Mouse (Mus musculus) G1E (cell line): ENCODE data around the gene Nckap5.

Source experiments
- CTCF ChIP-seq: IDR thresholded peaks from 2 replicates; pipeline ENCODE4 v1.5.1; 2012; ENCODE audit warnings: low read depth, low read length, inconsistent platforms, mixed read lengths
- GATA1 ChIP-seq: IDR thresholded peaks from 2 replicates; pipeline ENCODE4 v1.6.1; 2012; ENCODE audit warnings: borderline replicate concordance, low read length, inconsistent platforms, mixed read lengths
- GATA2 ChIP-seq: IDR thresholded peaks from 2 replicates; pipeline ENCODE4 v1.6.1; 2012; ENCODE audit warnings: low read depth, low read length, inconsistent platforms, borderline replicate concordance
- POLR2AphosphoS5 ChIP-seq: IDR thresholded peaks from 2 replicates; pipeline ENCODE4 v1.6.1; 2012; ENCODE audit warnings: low read depth, low read length, inconsistent platforms; ENCODE audit not compliant: insufficient replicate concordance
- TAL1 ChIP-seq: conservative IDR thresholded peaks from 2 replicates; pipeline ENCODE4 v1.6.1; 2012; ENCODE audit warnings: low read depth, low read length, inconsistent platforms, mixed read lengths

DNA sequence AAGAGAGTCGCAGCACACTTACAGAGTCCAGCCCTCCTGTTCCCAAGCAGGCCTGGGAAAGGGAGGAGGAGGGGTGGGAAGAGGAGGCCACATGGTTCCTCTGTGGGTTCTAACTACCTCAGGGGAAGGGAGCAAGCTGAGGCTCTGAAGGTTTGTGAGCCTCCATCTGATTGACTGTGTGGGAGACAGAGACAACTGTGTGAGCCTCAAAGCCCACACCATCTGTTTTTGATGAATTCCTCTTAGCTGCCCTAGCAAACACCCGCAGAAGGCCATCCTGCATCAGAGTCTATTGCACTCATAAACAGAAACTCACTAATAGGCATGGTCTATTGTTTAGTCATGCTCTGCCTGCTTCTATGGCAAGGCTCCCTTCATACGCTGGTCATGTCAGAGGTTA, 834.1 kb downstream of the Nckap5 start:
- TF ChIP-seq CTCF = no peak
- no peak for TF ChIP-seq TAL1
- no peak for TF ChIP-seq GATA1
- TF ChIP-seq GATA2 = no peak
- TF ChIP-seq POLR2AphosphoS5 = no peak
